Mouse (Mus musculus) lung, postnatal 0 days (tissue): ENCODE results near the gene Ttll5. TPM values are rescaled to one million over a fixed set of nuclear protein-coding genes. Genes with fewer than 3 reads are reported as not detected.
A peak's percentile ranks its signal among the peaks of the same experiment; 100 is the strongest.

Source experiments
- ATAC-seq: fragments of 200-750 bp; cut with Nextera tagmentation; 2 replicates; pipeline ENCODE4 v1.8.0; 2017; ENCODE audit warnings: moderate library complexity
- DNase-seq: peaks from one replicate; pipeline ENCODE4 v3.0.0-alpha.2; 2016; ENCODE audit warnings: low spot score
- H3K27ac ChIP-seq: fragments of 300-500 bp; sonication (generic); 2 replicates; pipeline ENCODE4 v1.5.1; 2014; ENCODE audit warnings: antibody characterized with exemption, mild to moderate bottlenecking, low read length, mixed read lengths
- H3K27me3 ChIP-seq: fragments of 300-500 bp; sonication (generic); replicated peaks from 2 replicates; pipeline ENCODE4 v1.6.1; 2014; ENCODE audit warnings: low read length, mixed read lengths; ENCODE audit not compliant: insufficient read depth
- H3K36me3 ChIP-seq: fragments of 300-500 bp; sonication (generic); 2 replicates; pipeline ENCODE4 v1.6.1; 2014; ENCODE audit warnings: low read length, mixed read lengths; ENCODE audit not compliant: insufficient read depth
- H3K4me1 ChIP-seq: fragments of 300-500 bp; sonication (generic); 2 replicates; pipeline ENCODE4 v1.6.1; 2014; ENCODE audit warnings: antibody characterized with exemption, low read depth, low read length, mixed read lengths; ENCODE audit not compliant: insufficient read depth
- H3K4me2 ChIP-seq: fragments of 300-500 bp; sonication (generic); replicated peaks from 2 replicates; pipeline ENCODE4 v1.6.1; 2014; ENCODE audit warnings: low read depth, mild to moderate bottlenecking, low read length, moderate library complexity, mixed read lengths
- H3K4me3 ChIP-seq: fragments of 300-500 bp; sonication (generic); 2 replicates; pipeline ENCODE4 v1.5.1; 2014; ENCODE audit warnings: low read depth, low read length
- H3K9ac ChIP-seq: fragments of 300-500 bp; sonication (generic); replicated peaks from 2 replicates; pipeline ENCODE4 v1.6.1; 2014; ENCODE audit warnings: low read depth, mild to moderate bottlenecking
- H3K9me3 ChIP-seq: fragments of 300-500 bp; sonication (generic); 2 replicates; pipeline ENCODE4 v1.6.1; 2016; ENCODE audit warnings: low read length, mixed read lengths
- CTCF ChIP-seq: IDR thresholded peaks from 2 replicates; pipeline ENCODE4 v1.5.1; 2016; ENCODE audit warnings: antibody characterized with exemption, mild to moderate bottlenecking
- EP300 ChIP-seq: IDR thresholded peaks from 2 replicates; pipeline ENCODE4 v1.6.1; 2016; ENCODE audit warnings: antibody characterized with exemption, mild to moderate bottlenecking, control low read depth
- WGBS: fragments of 180-500 bp; shearing (Covaris S2); extraction: QIAGEN DNeasy Blood & Tissue Kit; methylation state at CpG from one replicate; pipeline ENCODE4 v1.1.7; 2014; 5-methylcytosine and 5-hydroxymethylcytosine counted together
- polyA plus RNA-seq: library from polyadenylated mRNA; unstranded; fragments of >200 nt; fragmentation: Nextera tagmentation; extraction: Ambion mirVana; gene quantifications from 2 replicates; pipeline ENCODE4 v1.2.1, GENCODE M21; 2015

The Ttll5 gene
- polyA plus RNA-seq, 1 experiment from 2014 or later, result 4.9 TPM

DNA sequence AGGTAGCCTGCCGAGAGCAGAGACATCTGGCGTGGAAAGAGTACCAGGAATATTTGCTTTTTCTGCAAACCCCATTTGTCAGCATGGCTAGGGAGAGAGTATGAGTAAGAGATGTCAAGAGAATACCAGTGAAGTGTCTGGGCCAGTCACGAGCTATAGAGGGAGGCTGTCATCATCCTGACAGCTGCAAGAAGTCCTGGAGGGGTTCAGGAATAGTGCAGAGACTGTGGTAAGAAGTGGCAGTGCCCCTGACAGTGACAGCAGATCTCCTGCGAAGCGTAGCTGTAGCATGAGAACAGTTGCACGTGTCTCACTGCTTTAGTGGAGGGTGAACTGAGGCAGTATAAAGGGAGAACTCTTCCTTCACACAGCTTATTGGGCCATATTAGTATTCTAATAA, 197.1 kb downstream of the Ttll5 start:
- no peak overlapping the region for H3K9ac ChIP-seq

DNA sequence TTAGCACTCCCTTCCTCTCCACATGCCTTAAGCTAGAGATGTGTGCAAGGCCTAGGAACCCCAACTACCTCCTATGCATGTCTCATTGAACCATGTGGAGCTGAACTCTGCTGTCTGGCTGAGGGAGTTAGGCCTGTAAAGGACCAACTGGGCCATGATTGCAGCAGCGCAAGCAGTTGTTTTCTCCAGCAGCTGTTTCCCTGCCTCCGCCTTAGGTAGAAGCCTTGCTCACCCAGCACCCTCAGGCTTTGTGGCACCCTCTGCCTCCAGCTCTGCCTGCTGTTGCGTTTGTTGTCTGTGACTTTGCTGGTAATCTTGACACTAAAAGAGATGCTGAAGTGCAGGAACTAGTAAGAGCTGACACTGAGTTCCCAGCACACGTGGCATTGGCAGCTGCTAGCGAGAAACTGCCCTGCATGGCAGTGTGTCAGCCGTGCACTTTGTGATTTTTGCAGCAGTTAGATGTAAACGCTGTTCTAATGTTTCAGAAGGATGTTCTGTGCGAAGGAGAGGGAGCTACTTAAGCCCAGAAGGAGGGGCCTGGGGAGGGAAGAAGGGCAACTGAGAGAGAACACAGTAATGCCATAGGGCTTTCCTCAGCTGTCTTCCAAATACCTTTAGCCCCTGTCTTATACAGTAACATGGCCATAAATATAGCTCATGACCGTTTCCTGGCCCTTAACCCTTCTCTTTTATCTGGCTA, 198.0 kb downstream of the Ttll5 start:
- no peak for ATAC-seq
- DNase-seq, result no peak
- Histone ChIP-seq H3K27ac (no peak overlapping the region), H3K36me3 (no peaks in the 10 kb centered on the region), H3K4me3 (no peak overlapping the region), H3K9ac (no peak overlapping the region), H3K27me3 (no peaks in the 10 kb centered on the region), H3K9me3 (no peaks in the 10 kb centered on the region), H3K4me2 (no peak overlapping the region), H3K4me1 (0 out of 2 replicates have a peak, but pooled peaks cover 3% of the 10 kb centered on the region)
- 53% methylated on average over 9 of the region's 9 CpGs for WGBS
- TF ChIP-seq EP300 (no peak), CTCF (no peak)

More for the DNA sequence above, 197.1 kb downstream of the Ttll5 start:
- ATAC-seq, result no peak
- no peak for TF ChIP-seq EP300
- TF ChIP-seq CTCF, result no peak
- Histone ChIP-seq H3K27me3 (no peaks in the 10 kb centered on the region), H3K27ac (no peak overlapping the region), H3K4me1 (0 out of 2 replicates have a peak, but pooled peaks cover 3% of the 10 kb centered on the region), H3K9me3 (no peaks in the 10 kb centered on the region), H3K4me2 (no peak overlapping the region), H3K36me3 (no peaks in the 10 kb centered on the region), H3K4me3 (no peak overlapping the region)
- no peak for DNase-seq
- WGBS, result 63% methylated on average over 6 of the region's 6 CpGs

DNA sequence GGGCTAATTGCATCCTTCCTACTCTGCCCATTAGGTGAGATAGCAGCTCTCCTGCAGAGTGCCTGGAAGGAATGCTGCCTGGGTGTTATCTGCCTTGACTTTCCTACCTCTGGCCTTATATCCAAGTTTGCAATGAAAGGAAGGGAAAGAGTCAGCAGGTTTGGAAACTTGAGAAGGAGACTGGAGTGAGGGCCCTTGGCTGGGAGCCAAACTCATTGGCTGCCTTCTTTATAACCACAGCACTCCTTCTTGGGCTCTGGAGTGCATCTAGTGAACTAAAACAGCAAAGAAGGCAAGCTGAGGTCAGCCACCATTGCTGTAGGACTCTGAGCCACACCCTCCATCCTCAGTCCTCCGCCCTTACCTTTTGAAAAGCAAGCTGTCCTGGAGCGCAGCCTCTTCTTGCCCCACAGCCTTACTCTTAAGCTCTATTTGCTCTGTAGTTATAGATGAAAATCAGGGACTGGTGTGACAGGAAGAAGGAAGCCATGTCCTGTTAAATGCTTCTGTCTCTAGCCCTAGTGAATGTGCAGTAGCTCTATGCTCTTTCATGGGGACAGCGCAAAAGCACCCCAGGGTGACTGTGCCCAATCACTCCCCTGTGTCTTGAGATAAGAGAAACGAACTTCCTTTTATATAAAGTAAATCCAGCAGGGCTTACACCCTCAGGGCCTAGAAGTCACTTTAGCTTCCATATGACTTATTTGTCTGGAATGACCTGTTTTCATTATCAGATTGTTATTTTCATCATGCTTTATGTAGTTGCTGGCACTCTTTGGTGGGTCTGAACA, 198.8 kb downstream of the Ttll5 start:
- no peak for TF ChIP-seq CTCF
- TF ChIP-seq EP300, result no peak
- H3K4me3 ChIP-seq, result no peak overlapping the region
- no peak overlapping the region for H3K9ac ChIP-seq
- H3K27me3 ChIP-seq, result no peaks in the 10 kb centered on the region
- WGBS, result 38% methylated on average over 4 of the region's 4 CpGs
- DNase-seq (peak; percentile 80), ATAC-seq (peak; percentile 73)
- no peak overlapping the region for H3K27ac ChIP-seq
- no peaks in the 10 kb centered on the region for H3K36me3 ChIP-seq
- 0 out of 2 replicates have a peak, but pooled peaks cover 3% of the 10 kb centered on the region for H3K4me1 ChIP-seq
- H3K4me2 ChIP-seq, result no peak overlapping the region
- no peaks in the 10 kb centered on the region for H3K9me3 ChIP-seq

DNA sequence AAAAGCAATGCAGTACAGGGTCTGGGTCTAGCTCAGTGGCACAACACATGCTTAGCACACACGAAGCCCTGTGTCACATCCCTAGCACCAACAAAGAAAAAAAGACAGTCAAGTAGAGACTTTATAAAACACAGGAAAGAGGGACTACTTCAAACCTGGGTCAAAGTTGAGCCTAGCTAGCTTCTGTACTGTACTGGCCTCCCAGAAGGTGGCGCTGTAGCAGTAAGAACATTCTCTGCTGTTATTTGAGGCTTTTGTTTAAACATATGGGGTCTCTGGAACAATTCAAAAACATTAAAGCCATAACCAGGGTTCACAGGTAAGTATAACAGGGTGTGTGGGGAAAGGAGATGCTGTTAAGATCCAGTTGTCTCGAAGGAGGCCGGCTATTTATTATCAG, 200.0 kb downstream of the Ttll5 start:
- 54% methylated on average over 4 of the region's 4 CpGs for WGBS
- no peak overlapping the region for H3K4me2 ChIP-seq
- 0 out of 2 replicates have a peak, but pooled peaks have one; percentile 23 for ATAC-seq

DNA sequence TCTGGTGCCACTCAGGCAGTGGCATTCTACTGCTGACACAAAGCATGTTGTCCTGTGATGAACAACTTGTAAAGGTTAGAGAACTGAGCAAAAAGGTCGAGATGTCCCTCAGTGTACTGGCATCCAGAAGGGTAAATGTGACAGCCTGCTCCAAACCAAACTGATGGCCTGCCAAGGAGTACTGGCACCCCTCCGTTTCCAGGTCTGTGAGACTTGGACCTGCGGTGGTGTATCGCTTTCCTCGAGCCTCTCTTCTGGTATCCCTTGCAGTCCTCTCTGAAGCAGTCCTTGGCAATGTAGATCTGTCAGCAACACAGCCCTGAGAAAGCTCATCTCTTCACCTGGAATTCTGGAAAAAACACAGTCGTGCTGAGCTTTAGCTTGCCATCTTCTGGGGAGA, 201.0 kb downstream of the Ttll5 start:
- WGBS, result 91% methylated on average over 6 of the region's 6 CpGs
- no peak for TF ChIP-seq EP300
- no peak for TF ChIP-seq CTCF
- H3K27ac ChIP-seq, result no peak overlapping the region

More for the DNA sequence above, 200.0 kb downstream of the Ttll5 start:
- H3K27me3 ChIP-seq, result no peaks in the 10 kb centered on the region
- no peak overlapping the region for H3K9ac ChIP-seq
- TF ChIP-seq EP300, result no peak
- TF ChIP-seq CTCF, result peak; percentile 80
- 0 out of 2 replicates have a peak, but pooled peaks cover 3% of the 10 kb centered on the region for H3K4me1 ChIP-seq
- DNase-seq, result peak; percentile 70
- peak overlapping the region; percentile 32; the same call in 1 of the 2 replicates for H3K27ac ChIP-seq
- no peak overlapping the region for H3K4me3 ChIP-seq
- no peaks in the 10 kb centered on the region for H3K36me3 ChIP-seq
- no peaks in the 10 kb centered on the region for H3K9me3 ChIP-seq

DNA sequence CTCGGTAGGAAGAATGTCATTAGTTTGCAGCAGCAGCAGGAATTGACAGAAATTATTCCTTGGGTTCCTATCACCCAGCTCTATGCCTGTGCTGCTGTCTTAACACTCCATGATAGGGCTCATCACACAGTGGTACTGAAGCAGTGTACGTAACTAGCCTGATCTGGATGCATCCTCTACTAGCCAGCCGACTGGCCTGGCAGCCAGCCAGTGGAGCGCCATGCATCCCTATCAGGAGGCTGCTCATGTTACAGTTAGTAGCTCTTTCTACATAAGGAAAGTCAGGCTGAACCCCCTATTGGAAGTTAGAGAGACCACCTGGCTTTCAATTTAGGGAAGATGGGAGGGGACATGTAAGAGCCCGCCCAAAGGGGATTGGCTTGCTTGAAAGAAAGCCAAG, 202.5 kb downstream of the Ttll5 start:
- no peak overlapping the region for H3K9ac ChIP-seq
- no peaks in the 10 kb centered on the region for H3K27me3 ChIP-seq
- 49% methylated on average over 5 of the region's 5 CpGs for whole genome bisulfite sequencing
- H3K27ac ChIP-seq, result no peak overlapping the region
- H3K4me3 ChIP-seq, result no peak overlapping the region
- no peaks in the 10 kb centered on the region for H3K9me3 ChIP-seq
- H3K4me2 ChIP-seq, result no peak overlapping the region
- TF ChIP-seq EP300 (no peak), CTCF (no peak)
- DNase-seq (no peak), ATAC-seq (no peak)
- 0 out of 2 replicates have a peak, but pooled peaks cover 3% of the 10 kb centered on the region for H3K4me1 ChIP-seq
- H3K36me3 ChIP-seq, result no peaks in the 10 kb centered on the region

More for the DNA sequence above, 201.0 kb downstream of the Ttll5 start:
- H3K9ac ChIP-seq, result no peak overlapping the region
- 0 out of 2 replicates have a peak, but pooled peaks cover 3% of the 10 kb centered on the region for H3K4me1 ChIP-seq
- no peaks in the 10 kb centered on the region for H3K9me3 ChIP-seq
- ATAC-seq, result no peak
- no peak overlapping the region for H3K4me2 ChIP-seq
- no peak overlapping the region for H3K4me3 ChIP-seq
- DNase-seq, result no peak
- no peaks in the 10 kb centered on the region for H3K36me3 ChIP-seq
- H3K27me3 ChIP-seq, result no peaks in the 10 kb centered on the region
